Mouse (Mus musculus): ENCODE data around the gene Ptov1. TPM values are rescaled to one million over a fixed set of nuclear protein-coding genes. Genes with fewer than 3 reads are reported as not detected.
"Not testable (repeated sequence)": the region's sequence is repeated elsewhere in the genome, so short reads cannot be mapped to it uniquely, and the experiment has no call there.

The Ptov1 gene
- total and polyA plus RNA-seq, 2 experiments from 2014 or later: 430 to 500 TPM

- 91% methylated on average over 7 of the region's 7 CpGs for WGBS
- no peak for TF ChIP-seq CTCF (IDR thresholded peaks at IDR 0.05)
- no peaks in the 10 kb centered on the region for H3K27me3 ChIP-seq (ENCODE audit: insufficient read depth, low read length)
- ATAC-seq (ENCODE audit: low FRiP score) (no peak), DNase-seq (ENCODE audit: low spot score) (no peak)
- peaks cover 51% of the 10 kb centered on the region for H3K36me3 ChIP-seq (ENCODE audit: insufficient read depth, low read length)
- H3K4me3 ChIP-seq (ENCODE audit: low read depth, low read length): no peak overlapping the region
- H3K27ac ChIP-seq (ENCODE audit: low read depth, low read length): no peak overlapping the region
- peaks cover 14% of the 10 kb centered on the region for H3K4me1 ChIP-seq (ENCODE audit: insufficient read depth, low read length)
- H3K9me3 ChIP-seq (ENCODE audit: low read length): no peaks in the 10 kb centered on the region
- H3K4me2 ChIP-seq (ENCODE audit: low read depth, low read length, poor library complexity, severe bottlenecking): no peak overlapping the region
- no peak overlapping the region for H3K9ac ChIP-seq (replicated peaks; ENCODE audit: low read length, poor library complexity, severe bottlenecking)
These were observed 17.4 kb upstream of the Ptov1 start for GRCm38 (mm10) chr7:44886964-44887363.

- Histone ChIP-seq H3K4me2 (ENCODE audit: low read depth, low read length, poor library complexity, severe bottlenecking) (no peak overlapping the region), H3K4me1 (ENCODE audit: insufficient read depth, low read length) (no peaks in the 10 kb centered on the region), H3K27ac (ENCODE audit: low read depth, low read length) (no peak overlapping the region), H3K4me3 (ENCODE audit: low read depth, low read length) (no peak overlapping the region), H3K9me3 (ENCODE audit: low read length) (no peaks in the 10 kb centered on the region), H3K27me3 (ENCODE audit: insufficient read depth, low read length) (no peaks in the 10 kb centered on the region), H3K36me3 (ENCODE audit: insufficient read depth, low read length) (peaks cover 74% of the 10 kb centered on the region), H3K9ac (replicated peaks; ENCODE audit: low read length, poor library complexity, severe bottlenecking) (no peak overlapping the region)
- ATAC-seq (ENCODE audit: low FRiP score) (no peak), DNase-seq (ENCODE audit: low spot score) (no peak)
- 91% methylated on average over 4 of the region's 5 CpGs for WGBS
- no peak for TF ChIP-seq CTCF (IDR thresholded peaks at IDR 0.05)
These were observed 15.0 kb upstream of the Ptov1 start for GRCm38 (mm10) chr7:44884637-44885036.

- no peak for TF ChIP-seq CTCF (IDR thresholded peaks at IDR 0.05)
These were observed 13.4 kb upstream of the Ptov1 start for GRCm38 (mm10) chr7:44883036-44883435.

GRCm38 (mm10) chr7:44877833-44878232 is 8.2 kb upstream of the Ptov1 start:
- no peak for TF ChIP-seq CTCF (IDR thresholded peaks at IDR 0.05)
- Histone ChIP-seq H3K9ac (replicated peaks; ENCODE audit: low read length, poor library complexity, severe bottlenecking) (no peak overlapping the region), H3K27ac (ENCODE audit: low read depth, low read length) (no peak overlapping the region), H3K4me1 (ENCODE audit: insufficient read depth, low read length) (no peaks in the 10 kb centered on the region), H3K9me3 (ENCODE audit: low read length) (no peaks in the 10 kb centered on the region), H3K4me3 (ENCODE audit: low read depth, low read length) (no peak overlapping the region), H3K27me3 (ENCODE audit: insufficient read depth, low read length) (no peaks in the 10 kb centered on the region), H3K36me3 (ENCODE audit: insufficient read depth, low read length) (peaks cover 63% of the 10 kb centered on the region), H3K4me2 (ENCODE audit: low read depth, low read length, poor library complexity, severe bottlenecking) (no peak overlapping the region)
- WGBS: 88% methylated on average over 14 of the region's 14 CpGs
- DNase-seq (ENCODE audit: low spot score): no peak
- no peak for ATAC-seq (ENCODE audit: low FRiP score)

More at GRCm38 (mm10) chr7:44883036-44883435, 13.4 kb upstream of the Ptov1 start:
- H3K9ac ChIP-seq (replicated peaks; ENCODE audit: low read length, poor library complexity, severe bottlenecking): no peak overlapping the region
- DNase-seq (ENCODE audit: low spot score) (no peak), ATAC-seq (ENCODE audit: low FRiP score) (no peak)
- 94% methylated on average over 3 of the region's 3 CpGs for WGBS
- H3K36me3 ChIP-seq (ENCODE audit: insufficient read depth, low read length): peaks cover 83% of the 10 kb centered on the region
- H3K4me2 ChIP-seq (ENCODE audit: low read depth, low read length, poor library complexity, severe bottlenecking): no peak overlapping the region
- H3K4me1 ChIP-seq (ENCODE audit: insufficient read depth, low read length): no peaks in the 10 kb centered on the region
- no peaks in the 10 kb centered on the region for H3K27me3 ChIP-seq (ENCODE audit: insufficient read depth, low read length)
- H3K27ac ChIP-seq (ENCODE audit: low read depth, low read length): no peak overlapping the region
- no peaks in the 10 kb centered on the region for H3K9me3 ChIP-seq (ENCODE audit: low read length)
- no peak overlapping the region for H3K4me3 ChIP-seq (ENCODE audit: low read depth, low read length)

- not testable (repeated sequence) for ATAC-seq (ENCODE audit: low FRiP score); H3K27me3 ChIP-seq (ENCODE audit: insufficient read depth, low read length)
These were observed 2.2 kb upstream of the Ptov1 start for GRCm38 (mm10) chr7:44871774-44872173.

GRCm38 (mm10) chr7:44871181-44871580 is 1.6 kb upstream of the Ptov1 start:
- DNase-seq (ENCODE audit: low spot score) (no peak), ATAC-seq (ENCODE audit: low FRiP score) (no peak)
- H3K4me1 ChIP-seq (ENCODE audit: insufficient read depth, low read length): peaks cover 22% of the 10 kb centered on the region
- H3K9me3 ChIP-seq (ENCODE audit: low read length): no peaks in the 10 kb centered on the region
- H3K36me3 ChIP-seq (ENCODE audit: insufficient read depth, low read length): peaks cover 7% of the 10 kb centered on the region
- WGBS: 31% methylated on average over 1 of the region's 1 CpGs
- H3K4me2 ChIP-seq (ENCODE audit: low read depth, low read length, poor library complexity, severe bottlenecking): no peak overlapping the region
- H3K27me3 ChIP-seq (ENCODE audit: insufficient read depth, low read length): no peaks in the 10 kb centered on the region
- no peak for TF ChIP-seq CTCF (IDR thresholded peaks at IDR 0.05)
- no peak overlapping the region for H3K4me3 ChIP-seq (ENCODE audit: low read depth, low read length)
- H3K27ac ChIP-seq (ENCODE audit: low read depth, low read length): no peak overlapping the region
- H3K9ac ChIP-seq (replicated peaks; ENCODE audit: low read length, poor library complexity, severe bottlenecking): no peak overlapping the region

More at GRCm38 (mm10) chr7:44871774-44872173, 2.2 kb upstream of the Ptov1 start:
- not testable (repeated sequence) for H3K27ac ChIP-seq (ENCODE audit: low read depth, low read length); H3K36me3 ChIP-seq (ENCODE audit: insufficient read depth, low read length); H3K9ac ChIP-seq (replicated peaks; ENCODE audit: low read length, poor library complexity, severe bottlenecking); H3K9me3 ChIP-seq (ENCODE audit: low read length); H3K4me2 ChIP-seq (ENCODE audit: low read depth, low read length, poor library complexity, severe bottlenecking); DNase-seq (ENCODE audit: low spot score); H3K4me3 ChIP-seq (ENCODE audit: low read depth, low read length)
- peak; percentile 38; the same call in 1 of the 2 replicates for TF ChIP-seq CTCF (IDR thresholded peaks at IDR 0.05)
- 90% methylated on average over 2 of the region's 2 CpGs for WGBS
- peaks cover 20% of the 10 kb centered on the region for H3K4me1 ChIP-seq (ENCODE audit: insufficient read depth, low read length)

Measured in midbrain, postnatal 0 days (tissue).